Mouse (Mus musculus) heart, adult 2 months (tissue): ENCODE measurements around the gene Gan.

Experiments used
- CTCF ChIP-seq: fragments of 200-600 bp; IDR thresholded peaks from 2 replicates; pipeline ENCODE4 v1.8.1; 2022; ENCODE audit warnings: antibody characterized with exemption, mild to moderate bottlenecking, moderate library complexity
- EP300 ChIP-seq: fragments of 200-500 bp; IDR thresholded peaks from 2 replicates; pipeline ENCODE4 v1.6.1; 2011; ENCODE audit warnings: low read depth, low read length, control low read depth; ENCODE audit not compliant: insufficient read depth

DNA sequence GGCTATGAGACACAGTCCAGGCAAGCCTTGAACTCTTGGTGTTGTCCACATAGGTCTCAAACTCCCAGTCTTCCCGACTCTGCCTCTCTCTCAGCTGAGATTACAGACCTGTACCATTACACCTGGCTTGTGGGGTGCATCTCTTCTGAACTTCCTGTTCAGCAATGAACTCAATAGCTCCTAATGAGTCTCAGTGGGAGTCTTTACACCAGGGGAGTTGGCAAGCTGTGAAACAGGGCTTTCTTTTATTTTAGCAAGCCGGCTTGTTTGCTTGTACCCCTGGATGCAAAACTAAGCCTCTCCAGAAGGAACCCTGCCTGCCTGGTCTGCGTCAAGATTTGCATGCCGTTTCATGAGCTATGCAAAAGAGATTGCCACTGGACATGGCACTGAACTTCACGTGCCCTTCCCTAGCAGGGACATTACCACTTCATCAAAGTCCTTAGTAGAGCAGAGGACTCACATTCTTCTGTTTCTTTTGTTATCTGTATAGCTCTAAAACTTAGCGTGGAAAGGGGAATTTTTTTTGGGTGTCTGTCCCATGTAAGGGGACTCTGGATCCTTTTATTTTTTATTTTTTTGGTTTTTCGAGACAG, 93.2 kb downstream of the Gan start:
- no peak for TF ChIP-seq CTCF
- TF ChIP-seq EP300 = no peak
